Mouse (Mus musculus) small intestine, adult 2 months (tissue): ENCODE data around the gene Olfr1507.

ENCODE experiments used
- CTCF ChIP-seq: fragments of 200-500 bp; IDR thresholded peaks from 2 replicates; pipeline ENCODE4 v1.5.1; 2012; ENCODE audit warnings: low read depth, mild to moderate bottlenecking, control low read depth, inconsistent platforms, low read length, moderate library complexity, mixed read lengths; ENCODE audit not compliant: insufficient replicate concordance, insufficient read length; ENCODE audit errors: extremely low read depth
- POLR2A ChIP-seq: fragments of 200-500 bp; IDR thresholded peaks from 2 replicates; pipeline ENCODE4 v1.6.1; 2012; ENCODE audit warnings: low read depth, mild to moderate bottlenecking, control low read depth, inconsistent platforms, low read length, moderate library complexity

DNA sequence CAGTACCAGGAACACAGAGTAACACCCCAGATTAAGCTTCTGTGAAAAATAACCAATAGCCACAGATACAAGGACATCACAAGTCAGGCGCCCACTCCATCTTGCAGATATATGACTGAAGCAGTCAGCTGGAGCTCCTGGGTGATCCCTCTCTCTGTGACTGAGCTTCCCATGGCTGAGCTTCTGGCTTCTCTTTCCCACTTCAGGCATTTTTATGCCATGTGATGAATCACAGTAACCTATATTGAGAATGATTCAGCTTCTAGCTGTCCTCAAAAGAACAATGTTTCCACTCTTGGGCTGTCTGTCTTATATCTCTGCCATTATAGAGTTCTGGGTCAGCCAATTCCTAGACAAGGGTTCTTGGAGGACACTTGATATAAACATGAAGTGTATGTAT is 29.4 kb upstream of the Olfr1507 start:
- TF ChIP-seq CTCF = no peak
- TF ChIP-seq POLR2A = no peak
